24 mouse cellular contexts compared by ENCODE assay signal in the genomic region with DNA sequence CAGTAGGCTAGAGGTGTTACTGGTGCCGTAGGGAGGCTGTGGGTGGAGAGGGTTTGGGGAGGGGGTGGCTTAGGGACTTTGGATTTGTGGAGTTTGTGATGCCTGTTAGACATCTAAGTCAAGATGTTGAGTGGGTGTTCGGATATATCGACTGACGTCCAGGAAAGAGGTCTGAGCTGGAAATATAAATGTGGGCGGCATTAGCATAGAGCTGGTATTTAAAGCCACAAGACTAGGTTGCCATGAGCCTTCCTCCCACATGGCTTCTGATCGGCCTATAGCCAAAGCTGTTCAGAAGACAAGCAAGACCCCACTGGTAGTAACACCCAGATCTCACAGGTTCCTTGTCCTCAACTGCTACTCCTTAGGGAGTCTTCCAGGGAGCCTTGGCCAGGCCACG.
A peak's percentile ranks its signal among the peaks of the same experiment; 100 is the strongest.
DNase-seq lines count a peak whose midpoint lies in the region; ATAC-seq lines count a peak whose summit lies in the region.
"Had no signal": no experiment of that assay in that cellular context is flagged by ENCODE, and none has a peak within 500 bp of the region (broad histone marks: within the 10 kb centered on the region; RNA-seq: fewer than 3 reads in every experiment).

No protein-coding gene starts in this region.

- peaks cover 15% of the 10 kb centered on the region; the same call in 1 of the 2 replicates for H3K27me3 ChIP-seq in embryonic facial prominence, embryonic 10.5 days (replicated peaks; ENCODE audit: low read depth, poor library complexity, severe bottlenecking)
- H3K27me3 ChIP-seq: embryonic facial prominence, embryonic 12.5 days; limb, embryonic 12.5 days had no signal

- H3K36me3 ChIP-seq in embryonic facial prominence, embryonic 10.5 days (replicated peaks), result no peaks in the 10 kb centered on the region
- H3K36me3 ChIP-seq: embryonic facial prominence, embryonic 12.5 days; forebrain, embryonic 12.5 days; heart, embryonic 15.5 days; limb, embryonic 12.5 days had no signal

- no peaks in the 10 kb centered on the region for H3K9me3 ChIP-seq in embryonic facial prominence, embryonic 10.5 days
- H3K9me3 ChIP-seq: embryonic facial prominence, embryonic 12.5 days; forebrain, embryonic 12.5 days; heart, embryonic 15.5 days; limb, embryonic 12.5 days had no signal

- no peak overlapping the region for H3K27ac ChIP-seq in embryonic facial prominence, embryonic 10.5 days (replicated peaks)
- H3K27ac ChIP-seq: embryonic facial prominence, embryonic 12.5 days; forebrain, embryonic 12.5 days; heart, embryonic 15.5 days; hindbrain, embryonic 14.5 days; layer of hippocampus, adult 2 months; limb, embryonic 12.5 days; stomach, postnatal 0 days had no signal

- H3K4me3 ChIP-seq in embryonic facial prominence, embryonic 10.5 days, result no peak overlapping the region
- H3K4me3 ChIP-seq: embryonic facial prominence, embryonic 12.5 days; erythroblast, embryonic 14.5 days; forebrain, embryonic 12.5 days; heart, embryonic 15.5 days; layer of hippocampus, adult 2 months; limb, embryonic 12.5 days had no signal

- DNase-seq in left cerebral cortex, adult 11 months (ENCODE audit: low spot score), result peak; percentile 38
- no peak for DNase-seq in left cerebral cortex, postnatal 4 days
- DNase-seq in induced T-regulatory cell, adult 2 months (ENCODE audit: low read depth), result peak; percentile 18
- DNase-seq in right cerebral cortex, postnatal 36 days (ENCODE audit: low spot score in 2 of 2), result peak; percentile 47 to 77
- DNase-seq in embryonic facial prominence, embryonic 10.5 days (ENCODE audit: low spot score), result no peak
- DNase-seq in heart, adult 18-20 months, result no peak
- DNase-seq: adrenal gland, adult 2 months; cerebellum, adult 11-12 months; cerebellum, postnatal 10 days; gastrocnemius, postnatal 25 days; heart, postnatal 36 days; kidney, postnatal 25 days; liver, postnatal 0 days; lung, postnatal 14 days had no signal

- H3K4me1 ChIP-seq in embryonic facial prominence, embryonic 10.5 days, result peaks cover 12% of the 10 kb centered on the region
- H3K4me1 ChIP-seq: heart, embryonic 15.5 days had no signal

- peak; percentile 53 for ATAC-seq in CD4-positive, CD25-positive, alpha-beta regulatory T cell, adult 4 months
- ATAC-seq: intestine, embryonic 16.5 days; liver, postnatal 0 days had no signal

- intact Hi-C loops in left cerebral cortex, postnatal 4 days (cut with DNase I), result no loop called here

- WGBS in embryonic facial prominence, embryonic 10.5 days, result 93% methylated on average over 7 of the region's 7 CpGs

Comparison
In these comparisons a context has a peak if more than half of its experiments do, and no peak if none do; other contexts are left out.
1. DNase-seq: peak in left cerebral cortex, adult 11 months (single experiment), induced T-regulatory cell, adult 2 months (single experiment) and right cerebral cortex, postnatal 36 days (2 of 2); none in left cerebral cortex, postnatal 4 days (single experiment), embryonic facial prominence, embryonic 10.5 days (single experiment) and heart, adult 18-20 months (0 of 2).